Mouse (Mus musculus) heart, postnatal 0 days (tissue): Measurements from ENCODE around the gene Arhgef25.

Experiments
- CTCF ChIP-seq: IDR thresholded peaks from 2 replicates; pipeline ENCODE4 v1.5.1; 2016; ENCODE audit warnings: antibody characterized with exemption, control low read depth, low read depth
- EP300 ChIP-seq: IDR thresholded peaks from 2 replicates; pipeline ENCODE4 v1.6.1; 2016; ENCODE audit warnings: antibody characterized with exemption, low read depth

- no peak for TF ChIP-seq CTCF
- no peak for TF ChIP-seq EP300
Measured at GRCm38 (mm10) chr10:127225732-127226131, 35.8 kb upstream of the Arhgef25 start.
